Mouse (Mus musculus) lung, adult 2 months (tissue): ENCODE measurements around the gene 4930535I16Rik.

Source experiments
- CTCF ChIP-seq: fragments of 200-500 bp; IDR thresholded peaks from 2 replicates; pipeline ENCODE4 v1.5.1; 2011; ENCODE audit warnings: mild to moderate bottlenecking, low read length, control low read depth; ENCODE audit not compliant: insufficient read depth
- POLR2A ChIP-seq: fragments of 200-500 bp; IDR thresholded peaks from 2 replicates; pipeline ENCODE4 v1.6.1; 2011; ENCODE audit warnings: low read depth, mild to moderate bottlenecking, control low read depth, low read length, borderline replicate concordance; ENCODE audit errors: extremely low read depth

DNA sequence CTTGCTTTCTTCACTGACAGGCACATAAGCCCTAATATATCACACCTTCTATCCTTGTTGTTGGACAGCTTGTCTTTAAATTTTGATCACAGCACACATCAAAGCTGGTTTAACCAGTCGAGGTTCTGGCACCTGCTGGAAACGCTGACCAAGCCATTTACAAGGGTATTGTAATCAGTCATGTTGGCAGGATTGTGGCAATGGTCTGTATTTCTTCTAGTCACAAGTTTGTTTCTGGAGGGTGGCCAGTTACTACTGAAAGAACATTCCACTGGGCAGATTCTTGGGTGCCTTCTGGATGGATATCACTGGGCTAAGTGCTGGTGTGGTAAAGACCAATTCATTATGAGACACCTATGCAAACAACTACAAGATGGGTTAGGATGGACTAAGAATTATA is 5.4 kb downstream of the 4930535I16Rik start:
- no peak for TF ChIP-seq POLR2A
- no peak for TF ChIP-seq CTCF
